In genomic region chr9:37488611-37489396, GRCm38 (mm10) we compare ENCODE assay signal across 8 mouse cellular contexts. TPM values are rescaled to one million over a fixed set of nuclear protein-coding genes. Genes with fewer than 3 reads are reported as not detected.
DNase-seq lines count a peak whose midpoint lies in the region; ATAC-seq lines count a peak whose summit lies in the region.

Gene Msantd2, plus strand, starts transcription at chr9:37489319.

- H3K27ac ChIP-seq in brown adipose tissue, adult 24 weeks (replicated peaks; ENCODE audit: low read depth, low read length) = peak within 1 kb of the TSS; percentile 98
- H3K27ac ChIP-seq in heart, embryonic 14.5 days (replicated peaks in 1 of 2; ENCODE audit: control insufficient read depth in 1 of 2, insufficient read depth in 1 of 2, low read depth in 2 of 2, low read length in 2 of 2) = peak within 1 kb of the TSS; percentile 97 to 98
- H3K27ac ChIP-seq in liver, embryonic 13.5 days = peak within 1 kb of the TSS; percentile 92
- peak within 1 kb of the TSS; percentile 100 for H3K27ac ChIP-seq in stomach, embryonic 16.5 days (ENCODE audit: low read length)

- H3K36me3 ChIP-seq in heart, embryonic 14.5 days (ENCODE audit: control insufficient read depth, insufficient read depth, low read length) = no peaks in the 10 kb centered on the region
- peaks cover 2% of the 10 kb centered on the region; the same call in 1 of the 2 replicates for H3K36me3 ChIP-seq in liver, embryonic 13.5 days
- no peaks in the 10 kb centered on the region for H3K36me3 ChIP-seq in stomach, embryonic 16.5 days (ENCODE audit: control insufficient read depth, insufficient read depth, low read length)

- H3K4me1 ChIP-seq in brown adipose tissue, adult 24 weeks (ENCODE audit: control insufficient read depth, insufficient read depth, insufficient read length, low read length) = peaks cover 9% of the 10 kb centered on the region
- H3K4me1 ChIP-seq in heart, embryonic 14.5 days (ENCODE audit: control insufficient read depth in 2 of 2, insufficient read depth in 2 of 2, low read length in 2 of 2) = peaks cover 2 to 15% of the 10 kb centered on the region in 2 experiments; a peak in 3 of 4 replicates
- H3K4me1 ChIP-seq in liver, embryonic 13.5 days (replicated peaks) = peaks cover 20% of the 10 kb centered on the region
- peaks cover 9% of the 10 kb centered on the region for H3K4me1 ChIP-seq in stomach, embryonic 16.5 days (ENCODE audit: control insufficient read depth, insufficient read depth, low read length)

- H3K4me2 ChIP-seq in heart, embryonic 14.5 days (ENCODE audit: low read length) = peak within 1 kb of the TSS; percentile 78
- peak within 1 kb of the TSS; percentile 93 for H3K4me2 ChIP-seq in liver, embryonic 13.5 days
- H3K4me2 ChIP-seq in stomach, embryonic 16.5 days (ENCODE audit: low read depth, low read length) = peak within 1 kb of the TSS; percentile 79

- H3K4me3 ChIP-seq in brown adipose tissue, adult 24 weeks (ENCODE audit: insufficient read depth, low read depth, low read length) = peak within 1 kb of the TSS; percentile 96
- H3K4me3 ChIP-seq in heart, embryonic 14.5 days (ENCODE audit: control insufficient read depth in 1 of 2, insufficient read depth in 1 of 2, low read depth in 1 of 2, low read length in 2 of 2) = peak within 1 kb of the TSS; percentile 85 to 99
- H3K4me3 ChIP-seq in liver, embryonic 13.5 days (replicated peaks) = peak within 1 kb of the TSS; percentile 98
- H3K4me3 ChIP-seq in stomach, embryonic 16.5 days (replicated peaks; ENCODE audit: low read length) = peak within 1 kb of the TSS; percentile 83

- H3K27me3 ChIP-seq in heart, embryonic 14.5 days (ENCODE audit: control insufficient read depth, insufficient read depth, low read length) = no peaks in the 10 kb centered on the region
- H3K27me3 ChIP-seq in liver, embryonic 13.5 days = no peaks in the 10 kb centered on the region
- H3K27me3 ChIP-seq in stomach, embryonic 16.5 days (ENCODE audit: control insufficient read depth, insufficient read depth, low read length) = no peaks in the 10 kb centered on the region

- peak within 1 kb of the TSS; percentile 96 for H3K9ac ChIP-seq in heart, embryonic 14.5 days (ENCODE audit: low read length)
- H3K9ac ChIP-seq in liver, embryonic 13.5 days = peak within 1 kb of the TSS; percentile 92
- peak within 1 kb of the TSS; percentile 96 for H3K9ac ChIP-seq in stomach, embryonic 16.5 days (ENCODE audit: low read length)

- WGBS in heart, embryonic 14.5 days = under 1% methylated on average over 44 of the region's 44 CpGs
- WGBS in liver, embryonic 13.5 days (ENCODE audit: insufficient replicate concordance) = under 1% methylated on average over 44 of the region's 44 CpGs
- under 1% methylated on average over 44 of the region's 44 CpGs for WGBS in stomach, embryonic 16.5 days

- peak; percentile 87 for DNase-seq in CD4-positive helper T cell, adult 2 months (ENCODE audit: low read depth, low spot score)
- peak; percentile 68 for DNase-seq in fibroblast of lung, adult 2 months (ENCODE audit: low read depth)
- DNase-seq in kidney, postnatal 14 days = peak; percentile 93
- peak; percentile 73 for DNase-seq in liver, embryonic 13.5 days
- peak; percentile 97 for DNase-seq in neural tube, embryonic 10.5 days (ENCODE audit: extremely low spot score, low spot score)

- peak; percentile 94 for ATAC-seq in heart, embryonic 14.5 days (ENCODE audit: insufficient number of reproducible peaks, insufficient read depth, low FRiP score, low read depth)
- peak; percentile 91 for ATAC-seq in liver, embryonic 13.5 days (ENCODE audit: low read depth)
- ATAC-seq in stomach, embryonic 16.5 days (ENCODE audit: insufficient read depth, low FRiP score) = peak; percentile 93

- no peaks in the 10 kb centered on the region for H3K9me3 ChIP-seq in heart, embryonic 14.5 days (ENCODE audit: control insufficient read depth, low read length)
- H3K9me3 ChIP-seq in liver, embryonic 13.5 days (replicated peaks) = no peaks in the 10 kb centered on the region
- H3K9me3 ChIP-seq in stomach, embryonic 16.5 days (replicated peaks; ENCODE audit: control insufficient read depth, low read length) = no peaks in the 10 kb centered on the region

RNA-seq across cellular contexts. Expression of gene Msantd2, which starts in this region (rescaled TPM):
- polyA plus RNA-seq in brown adipose tissue, adult 24 weeks (2012; ENCODE audit: insufficient read depth, insufficient read length, missing spikeins) = 3.8 and 10.4 TPM in 2 replicates
- 13.8 and 17.5 TPM in 2 replicates for polyA plus RNA-seq in heart, embryonic 14.5 days (2014; fragmentation: Nextera tagmentation; extraction: Ambion mirVana)
- 5.4 and 6.6 TPM in 2 replicates for polyA plus RNA-seq in liver, embryonic 13.5 days (2015; fragmentation: Nextera tagmentation; extraction: Ambion mirVana)
- 15.3 and 16.1 TPM in 2 replicates for polyA plus RNA-seq in stomach, embryonic 16.5 days (2015; fragmentation: Nextera tagmentation; extraction: Ambion mirVana)

Comparison
In these comparisons a context has a peak if more than half of its experiments do, and no peak if none do; other contexts are left out.
1. Peak in every context shown above with its lines: DNase-seq, ATAC-seq, H3K4me3 ChIP-seq and H3K27ac ChIP-seq.